Mouse (Mus musculus) testis, adult 2 months (tissue): Measurements from ENCODE around the gene Rcsd1. TPM values are rescaled to one million over a fixed set of nuclear protein-coding genes. Genes with fewer than 3 reads are reported as not detected.
A peak's percentile ranks its signal among the peaks of the same experiment; 100 is the strongest.

Experiments used
- H3K27ac ChIP-seq: fragments of 200-500 bp; 2 replicates; pipeline ENCODE4 v1.5.1; 2012; ENCODE audit warnings: low read depth, low read length; ENCODE audit not compliant: control insufficient read depth, insufficient read depth
- H3K27me3 ChIP-seq: fragments of 200-500 bp; 2 replicates; pipeline ENCODE4 v1.6.1; 2012; ENCODE audit warnings: mild to moderate bottlenecking, low read length, moderate library complexity; ENCODE audit not compliant: control insufficient read depth, insufficient read depth
- H3K36me3 ChIP-seq: fragments of 200-500 bp; 2 replicates; pipeline ENCODE4 v1.6.1; 2012; ENCODE audit warnings: mild to moderate bottlenecking, low read length; ENCODE audit not compliant: control insufficient read depth, insufficient read depth
- H3K4me1 ChIP-seq: fragments of 200-500 bp; 2 replicates; pipeline ENCODE4 v1.6.1; 2012; ENCODE audit warnings: low read length; ENCODE audit not compliant: control insufficient read depth, insufficient read depth
- H3K4me3 ChIP-seq: fragments of 200-500 bp; 2 replicates; pipeline ENCODE4 v1.5.1; 2012; ENCODE audit warnings: low read depth, mild to moderate bottlenecking, low read length, moderate library complexity, mixed read lengths; ENCODE audit not compliant: control insufficient read depth
- CTCF ChIP-seq: fragments of 200-500 bp; IDR thresholded peaks from 2 replicates; pipeline ENCODE4 v1.5.1; 2012; ENCODE audit warnings: low read depth, mild to moderate bottlenecking, inconsistent platforms, low read length, moderate library complexity; ENCODE audit not compliant: control insufficient read depth, insufficient read depth, insufficient replicate concordance
- POLR2A ChIP-seq: fragments of 200-500 bp; IDR thresholded peaks from 2 replicates; pipeline ENCODE4 v1.6.1; 2012; ENCODE audit warnings: low read depth, mild to moderate bottlenecking, inconsistent platforms, low read length, moderate library complexity; ENCODE audit not compliant: control insufficient read depth
- polyA plus RNA-seq: library from polyadenylated mRNA; depleted of rRNA; stranded (reverse); fragments of >200 nt; gene quantifications from 2 replicates; pipeline ENCODE4 v1.2.3, GENCODE M21; 2012

Gene Rcsd1
- polyA plus RNA-seq, 1 experiment: 0.89 TPM

- Histone ChIP-seq H3K27me3 (no peaks in the 10 kb centered on the region), H3K36me3 (no peaks in the 10 kb centered on the region), H3K27ac (peak overlapping the region; percentile 69), H3K4me1 (peaks cover 20% of the 10 kb centered on the region), H3K4me3 (peak overlapping the region; percentile 94)
- TF ChIP-seq POLR2A (no peak), CTCF (no peak)
Measured at GRCm38 (mm10) chr1:165635055-165635897, 74.3 kb downstream of the Rcsd1 start.

GRCm38 (mm10) chr1:165634151-165634884 lies 75.2 kb downstream of the Rcsd1 start, which contains the start of gene Mpzl1:
Gene Mpzl1 (minus strand): TSS chr1:165634538.
- Histone ChIP-seq H3K27me3 (no peaks in the 10 kb centered on the region), H3K4me1 (peaks cover 20% of the 10 kb centered on the region), H3K27ac (peak within 1 kb of the TSS; percentile 89), H3K4me3 (peak within 1 kb of the TSS; percentile 94), H3K36me3 (no peaks in the 10 kb centered on the region)
- TF ChIP-seq POLR2A (peak; percentile 94), CTCF (no peak)

- H3K4me3 ChIP-seq: no peak overlapping the region; the same call in 1 of the 2 replicates
- no peak for TF ChIP-seq POLR2A
- TF ChIP-seq CTCF: no peak
- H3K4me1 ChIP-seq: peaks cover 20% of the 10 kb centered on the region
- H3K27me3 ChIP-seq: no peaks in the 10 kb centered on the region
- no peaks in the 10 kb centered on the region for H3K36me3 ChIP-seq
- H3K27ac ChIP-seq: peak overlapping the region; percentile 5
Measured at GRCm38 (mm10) chr1:165633345-165633744, 76.2 kb downstream of the Rcsd1 start.

GRCm38 (mm10) chr1:165631136-165631535 lies 78.4 kb downstream of the Rcsd1 start:
- Histone ChIP-seq H3K4me1 (peaks cover 20% of the 10 kb centered on the region), H3K27ac (no peak overlapping the region), H3K4me3 (no peak overlapping the region), H3K27me3 (no peaks in the 10 kb centered on the region), H3K36me3 (no peaks in the 10 kb centered on the region)
- TF ChIP-seq POLR2A: no peak
- TF ChIP-seq CTCF: no peak

- H3K4me3 ChIP-seq: no peak overlapping the region
- H3K36me3 ChIP-seq: no peaks in the 10 kb centered on the region
- H3K27ac ChIP-seq: no peak overlapping the region
- H3K27me3 ChIP-seq: no peaks in the 10 kb centered on the region
- peaks cover 12% of the 10 kb centered on the region for H3K4me1 ChIP-seq
- TF ChIP-seq POLR2A (no peak), CTCF (no peak)
Measured at GRCm38 (mm10) chr1:165629975-165630374, 79.6 kb downstream of the Rcsd1 start.

- Histone ChIP-seq H3K4me3 (no peak overlapping the region), H3K4me1 (peaks cover 9% of the 10 kb centered on the region; the same call in 1 of the 2 replicates), H3K27ac (no peak overlapping the region), H3K36me3 (no peaks in the 10 kb centered on the region), H3K27me3 (no peaks in the 10 kb centered on the region)
- TF ChIP-seq POLR2A (no peak), CTCF (no peak)
Measured at GRCm38 (mm10) chr1:165628603-165629002, 81.0 kb downstream of the Rcsd1 start.

- TF ChIP-seq POLR2A: no peak
- no peak for TF ChIP-seq CTCF
- no peak overlapping the region for H3K4me3 ChIP-seq
Measured at GRCm38 (mm10) chr1:165625896-165626295, 83.7 kb downstream of the Rcsd1 start.

More at GRCm38 (mm10) chr1:165625896-165626295, 83.7 kb downstream of the Rcsd1 start:
- Histone ChIP-seq H3K4me1 (no peaks in the 10 kb centered on the region), H3K36me3 (no peaks in the 10 kb centered on the region), H3K27me3 (no peaks in the 10 kb centered on the region), H3K27ac (no peak overlapping the region)
